Mouse (Mus musculus): ENCODE results near the gene Armc12. TPM values are rescaled to one million over a fixed set of nuclear protein-coding genes. Genes with fewer than 3 reads are reported as not detected.

Armc12 gene
- polyA plus RNA-seq, 1 experiment = 0.58 TPM

GRCm38 (mm10) chr17:28512696-28513095 is 17.9 kb upstream of the Armc12 start:
- H3K36me3 ChIP-seq (ENCODE audit: control insufficient read depth, insufficient read depth, low read length) = no peaks in the 10 kb centered on the region
- TF ChIP-seq POLR2A (IDR thresholded peaks at IDR 0.05; ENCODE audit: control insufficient read depth, extremely low read depth, insufficient read depth, low read length, poor library complexity) = no peak
- TF ChIP-seq CTCF (IDR thresholded peaks at IDR 0.05; ENCODE audit: borderline replicate concordance, control insufficient read depth, extremely low read depth, insufficient read depth, low read length, poor library complexity) = no peak
- H3K27ac ChIP-seq (ENCODE audit: control insufficient read depth, insufficient read depth, low read length) = peak overlapping the region; percentile 40; the same call in 1 of the 2 replicates
- H3K4me3 ChIP-seq (ENCODE audit: control insufficient read depth, insufficient read depth, low read length) = no peak overlapping the region
- peaks cover 64% of the 10 kb centered on the region for H3K4me1 ChIP-seq (replicated peaks; ENCODE audit: control insufficient read depth, insufficient read depth, low read length)
- no peak for DNase-seq
- 68% methylated on average over 6 of the region's 6 CpGs for WGBS
- no peaks in the 10 kb centered on the region for H3K27me3 ChIP-seq (ENCODE audit: control insufficient read depth, insufficient read depth, low read length)

- TF ChIP-seq CTCF (IDR thresholded peaks at IDR 0.05; ENCODE audit: borderline replicate concordance, control insufficient read depth, extremely low read depth, insufficient read depth, low read length, poor library complexity) (no peak), POLR2A (IDR thresholded peaks at IDR 0.05; ENCODE audit: control insufficient read depth, extremely low read depth, insufficient read depth, low read length, poor library complexity) (no peak)
- Histone ChIP-seq H3K4me3 (ENCODE audit: control insufficient read depth, insufficient read depth, low read length) (no peak overlapping the region), H3K27ac (ENCODE audit: control insufficient read depth, insufficient read depth, low read length) (no peak overlapping the region), H3K27me3 (ENCODE audit: control insufficient read depth, insufficient read depth, low read length) (no peaks in the 10 kb centered on the region), H3K36me3 (ENCODE audit: control insufficient read depth, insufficient read depth, low read length) (no peaks in the 10 kb centered on the region), H3K4me1 (replicated peaks; ENCODE audit: control insufficient read depth, insufficient read depth, low read length) (peaks cover 66% of the 10 kb centered on the region)
- DNase-seq = no peak
- WGBS = 58% methylated on average over 1 of the region's 1 CpGs
Measured at GRCm38 (mm10) chr17:28513337-28513736, 17.3 kb upstream of the Armc12 start.

GRCm38 (mm10) chr17:28513844-28514243 is 16.8 kb upstream of the Armc12 start:
- H3K4me1 ChIP-seq (replicated peaks; ENCODE audit: control insufficient read depth, insufficient read depth, low read length) = peaks cover 70% of the 10 kb centered on the region
- no peak for DNase-seq
- WGBS = 25% methylated on average over 7 of the region's 7 CpGs
- H3K36me3 ChIP-seq (ENCODE audit: control insufficient read depth, insufficient read depth, low read length) = no peaks in the 10 kb centered on the region
- no peak overlapping the region for H3K4me3 ChIP-seq (ENCODE audit: control insufficient read depth, insufficient read depth, low read length)
- TF ChIP-seq POLR2A (IDR thresholded peaks at IDR 0.05; ENCODE audit: control insufficient read depth, extremely low read depth, insufficient read depth, low read length, poor library complexity) (no peak), CTCF (IDR thresholded peaks at IDR 0.05; ENCODE audit: borderline replicate concordance, control insufficient read depth, extremely low read depth, insufficient read depth, low read length, poor library complexity) (no peak)
- H3K27ac ChIP-seq (ENCODE audit: control insufficient read depth, insufficient read depth, low read length) = no peak overlapping the region; the same call in 1 of the 2 replicates
- H3K27me3 ChIP-seq (ENCODE audit: control insufficient read depth, insufficient read depth, low read length) = no peaks in the 10 kb centered on the region

- Histone ChIP-seq H3K4me1 (replicated peaks; ENCODE audit: control insufficient read depth, insufficient read depth, low read length) (peaks cover 76% of the 10 kb centered on the region), H3K27me3 (ENCODE audit: control insufficient read depth, insufficient read depth, low read length) (no peaks in the 10 kb centered on the region)
Measured at GRCm38 (mm10) chr17:28514555-28514954, 16.1 kb upstream of the Armc12 start.

GRCm38 (mm10) chr17:28515431-28516341 is 14.9 kb upstream of the Armc12 start:
- no peaks in the 10 kb centered on the region for H3K27me3 ChIP-seq (ENCODE audit: control insufficient read depth, insufficient read depth, low read length)
- WGBS = 13% methylated on average over 10 of the region's 10 CpGs
- no peak overlapping the region for H3K4me3 ChIP-seq (ENCODE audit: control insufficient read depth, insufficient read depth, low read length)
- DNase-seq = peak; percentile 67
- H3K27ac ChIP-seq (ENCODE audit: control insufficient read depth, insufficient read depth, low read length) = peak overlapping the region; percentile 89
- no peak for TF ChIP-seq CTCF (IDR thresholded peaks at IDR 0.05; ENCODE audit: borderline replicate concordance, control insufficient read depth, extremely low read depth, insufficient read depth, low read length, poor library complexity)
- no peak for TF ChIP-seq POLR2A (IDR thresholded peaks at IDR 0.05; ENCODE audit: control insufficient read depth, extremely low read depth, insufficient read depth, low read length, poor library complexity)
- peaks cover 75% of the 10 kb centered on the region for H3K4me1 ChIP-seq (replicated peaks; ENCODE audit: control insufficient read depth, insufficient read depth, low read length)
- no peaks in the 10 kb centered on the region for H3K36me3 ChIP-seq (ENCODE audit: control insufficient read depth, insufficient read depth, low read length)

More at GRCm38 (mm10) chr17:28514555-28514954, 16.1 kb upstream of the Armc12 start:
- 56% methylated on average over 5 of the region's 5 CpGs for WGBS
- Histone ChIP-seq H3K36me3 (ENCODE audit: control insufficient read depth, insufficient read depth, low read length) (no peaks in the 10 kb centered on the region), H3K27ac (ENCODE audit: control insufficient read depth, insufficient read depth, low read length) (no peak overlapping the region), H3K4me3 (ENCODE audit: control insufficient read depth, insufficient read depth, low read length) (no peak overlapping the region)
- no peak for TF ChIP-seq POLR2A (IDR thresholded peaks at IDR 0.05; ENCODE audit: control insufficient read depth, extremely low read depth, insufficient read depth, low read length, poor library complexity)
- TF ChIP-seq CTCF (IDR thresholded peaks at IDR 0.05; ENCODE audit: borderline replicate concordance, control insufficient read depth, extremely low read depth, insufficient read depth, low read length, poor library complexity) = no peak
- DNase-seq = no peak

- TF ChIP-seq POLR2A (IDR thresholded peaks at IDR 0.05; ENCODE audit: control insufficient read depth, extremely low read depth, insufficient read depth, low read length, poor library complexity) (no peak), CTCF (IDR thresholded peaks at IDR 0.05; ENCODE audit: borderline replicate concordance, control insufficient read depth, extremely low read depth, insufficient read depth, low read length, poor library complexity) (no peak)
- peaks cover 75% of the 10 kb centered on the region for H3K4me1 ChIP-seq (replicated peaks; ENCODE audit: control insufficient read depth, insufficient read depth, low read length)
- H3K4me3 ChIP-seq (ENCODE audit: control insufficient read depth, insufficient read depth, low read length) = peak overlapping the region; percentile 17; the same call in 1 of the 2 replicates
- peak overlapping the region; percentile 89 for H3K27ac ChIP-seq (ENCODE audit: control insufficient read depth, insufficient read depth, low read length)
- no peaks in the 10 kb centered on the region for H3K27me3 ChIP-seq (ENCODE audit: control insufficient read depth, insufficient read depth, low read length)
- DNase-seq = peak; percentile 55
- no peaks in the 10 kb centered on the region for H3K36me3 ChIP-seq (ENCODE audit: control insufficient read depth, insufficient read depth, low read length)
- WGBS = 17% methylated on average over 4 of the region's 4 CpGs
Measured at GRCm38 (mm10) chr17:28516881-28517280, 13.7 kb upstream of the Armc12 start.
